Mouse (Mus musculus) ES-Bruce4 (cell line): ENCODE measurements around the gene Slc2a8.

ENCODE experiments used
- CTCF ChIP-seq: IDR thresholded peaks from one replicate; pipeline ENCODE4 v1.8.1; 2011; ENCODE audit warnings: low read depth, low read length
- EP300 ChIP-seq: IDR thresholded peaks from 2 replicates; pipeline ENCODE4 v1.6.1; 2011; ENCODE audit warnings: low read depth, low read length; ENCODE audit not compliant: insufficient read depth
- POLR2A ChIP-seq: IDR thresholded peaks from one replicate; pipeline ENCODE4 v1.8.1; 2011; ENCODE audit warnings: low read length; ENCODE audit not compliant: insufficient read depth

GRCm38 (mm10) chr2:32931730-32932129, 50.2 kb downstream of the Slc2a8 start:
- TF ChIP-seq POLR2A (no peak), CTCF (no peak), EP300 (no peak)
